Mouse (Mus musculus) heart, embryonic 15.5 days (tissue): ENCODE results near the gene B3gnt3. TPM values are rescaled to one million over a fixed set of nuclear protein-coding genes. Genes with fewer than 3 reads are reported as not detected.
"Not testable (repeated sequence)": the region's sequence is repeated elsewhere in the genome, so short reads cannot be mapped to it uniquely, and the experiment has no call there.

ENCODE experiments used
- ATAC-seq: fragments of 200-750 bp; cut with Nextera tagmentation; replicated peaks from 2 replicates; pipeline ENCODE4 v1.8.0; 2017; ENCODE audit warnings: low read depth, moderate TSS enrichment; ENCODE audit not compliant: insufficient number of reproducible peaks, insufficient read depth, low FRiP score
- H3K27ac ChIP-seq: fragments of 300-500 bp; sonication (generic); 2 replicates; pipeline ENCODE4 v1.5.1; 2015; ENCODE audit warnings: mild to moderate bottlenecking, inconsistent platforms
- H3K27me3 ChIP-seq: fragments of 300-500 bp; sonication (generic); 2 replicates; pipeline ENCODE4 v1.6.1; 2015; ENCODE audit warnings: inconsistent platforms
- H3K36me3 ChIP-seq: fragments of 300-500 bp; sonication (generic); 2 replicates; pipeline ENCODE4 v1.6.1; 2015; ENCODE audit warnings: mild to moderate bottlenecking, inconsistent platforms
- H3K4me1 ChIP-seq: fragments of 300-500 bp; sonication (generic); replicated peaks from 2 replicates; pipeline ENCODE4 v1.6.1; 2015; ENCODE audit warnings: inconsistent platforms
- H3K4me2 ChIP-seq: fragments of 300-500 bp; sonication (generic); 2 replicates; pipeline ENCODE4 v1.6.1; 2015; ENCODE audit warnings: inconsistent platforms, mild to moderate bottlenecking, moderate library complexity
- H3K4me3 ChIP-seq: fragments of 300-500 bp; sonication (generic); 2 replicates; pipeline ENCODE4 v1.5.1; 2015; ENCODE audit warnings: mild to moderate bottlenecking, inconsistent platforms
- H3K9ac ChIP-seq: fragments of 300-500 bp; sonication (generic); 2 replicates; pipeline ENCODE4 v1.6.1; 2015; ENCODE audit warnings: mild to moderate bottlenecking, inconsistent platforms
- H3K9me3 ChIP-seq: fragments of 300-500 bp; sonication (generic); replicated peaks from 2 replicates; pipeline ENCODE4 v1.6.1; 2016; ENCODE audit warnings: inconsistent platforms
- WGBS: fragments of 180-500 bp; shearing (Covaris S2); methylation state at CpG from one replicate; pipeline ENCODE4 v1.1.7; 2015; ENCODE audit warnings: mixed read lengths; 5-methylcytosine and 5-hydroxymethylcytosine counted together
- polyA plus RNA-seq: library from polyadenylated mRNA; unstranded; fragments of >200 nt; fragmentation: Nextera tagmentation; extraction: Ambion mirVana; gene quantifications from 2 replicates; pipeline ENCODE4 v1.2.1, GENCODE M21; 2015

Gene B3gnt3
- 3.4 and 4.0 TPM in 2 replicates for polyA plus RNA-seq

GRCm38 (mm10) chr8:71701414-71702086 is at the start of gene B3gnt3:
Gene B3gnt3, minus strand, starts transcription at chr8:71701789.
- 12% methylated on average over 34 of the region's 34 CpGs for WGBS
- ATAC-seq: no peak

GRCm38 (mm10) chr8:71749321-71750075 is 47.9 kb upstream of the B3gnt3 start:
- not testable (repeated sequence) for ATAC-seq, H3K9me3 ChIP-seq, H3K27me3 ChIP-seq, H3K4me2 ChIP-seq, H3K9ac ChIP-seq, H3K36me3 ChIP-seq, H3K27ac ChIP-seq, H3K4me3 ChIP-seq, H3K4me1 ChIP-seq
- WGBS: 77% methylated on average over 6 of the region's 6 CpGs

More at GRCm38 (mm10) chr8:71701414-71702086, at the start of gene B3gnt3:
- Histone ChIP-seq H3K4me3 (peak within 1 kb of the TSS; percentile 43), H3K27me3 (peaks cover 67% of the 10 kb centered on the region), H3K4me2 (peak within 1 kb of the TSS; percentile 66), H3K9me3 (no peaks in the 10 kb centered on the region), H3K27ac (no peak within 1 kb of the TSS), H3K36me3 (no peaks in the 10 kb centered on the region), H3K4me1 (peaks cover 11% of the 10 kb centered on the region), H3K9ac (peak within 1 kb of the TSS; percentile 22; the same call in 1 of the 2 replicates)

- not testable (repeated sequence) for H3K27ac ChIP-seq, H3K9ac ChIP-seq, H3K4me3 ChIP-seq, H3K36me3 ChIP-seq, ATAC-seq, H3K4me1 ChIP-seq, H3K4me2 ChIP-seq, H3K9me3 ChIP-seq, H3K27me3 ChIP-seq
These were observed 45.5 kb upstream of the B3gnt3 start for GRCm38 (mm10) chr8:71747082-71747481.

- no peaks in the 10 kb centered on the region for H3K9me3 ChIP-seq
- no peak overlapping the region for H3K4me2 ChIP-seq
- ATAC-seq: no peak
- H3K4me1 ChIP-seq: peaks cover 6% of the 10 kb centered on the region; the same call in 1 of the 2 replicates
- H3K9ac ChIP-seq: no peak overlapping the region
- no peak overlapping the region for H3K4me3 ChIP-seq
- 57% methylated on average over 1 of the region's 1 CpGs for WGBS
- H3K27ac ChIP-seq: no peak overlapping the region
- H3K36me3 ChIP-seq: no peaks in the 10 kb centered on the region
- peaks cover 3% of the 10 kb centered on the region; the same call in 1 of the 2 replicates for H3K27me3 ChIP-seq
These were observed 43.7 kb upstream of the B3gnt3 start for GRCm38 (mm10) chr8:71745322-71745721.

- 67% methylated on average over 2 of the region's 2 CpGs for WGBS
- ATAC-seq: no peak
- no peak overlapping the region for H3K4me3 ChIP-seq
- peaks cover 6% of the 10 kb centered on the region; the same call in 1 of the 2 replicates for H3K4me1 ChIP-seq
- no peaks in the 10 kb centered on the region for H3K9me3 ChIP-seq
- peaks cover 3% of the 10 kb centered on the region; the same call in 1 of the 2 replicates for H3K27me3 ChIP-seq
- no peak overlapping the region for H3K4me2 ChIP-seq
- H3K36me3 ChIP-seq: no peaks in the 10 kb centered on the region
- no peak overlapping the region for H3K27ac ChIP-seq
- H3K9ac ChIP-seq: no peak overlapping the region
These were observed 41.2 kb upstream of the B3gnt3 start for GRCm38 (mm10) chr8:71742783-71743182.

- no peak overlapping the region for H3K9ac ChIP-seq
- peak overlapping the region; percentile 16 for H3K4me3 ChIP-seq
- H3K4me2 ChIP-seq: peak overlapping the region; percentile 53
- no peak; the same call in 1 of the 2 replicates for ATAC-seq
- peaks cover 6% of the 10 kb centered on the region; the same call in 1 of the 2 replicates for H3K4me1 ChIP-seq
- H3K36me3 ChIP-seq: no peaks in the 10 kb centered on the region
- H3K27me3 ChIP-seq: peaks cover 3% of the 10 kb centered on the region; the same call in 1 of the 2 replicates
- 10% methylated on average over 19 of the region's 19 CpGs for whole genome bisulfite sequencing
- no peaks in the 10 kb centered on the region for H3K9me3 ChIP-seq
- no peak overlapping the region for H3K27ac ChIP-seq
These were observed 40.1 kb upstream of the B3gnt3 start for GRCm38 (mm10) chr8:71741687-71742114.

- Histone ChIP-seq H3K4me2 (peak overlapping the region; percentile 53), H3K4me3 (no peak overlapping the region), H3K36me3 (no peaks in the 10 kb centered on the region), H3K27ac (no peak overlapping the region), H3K9me3 (no peaks in the 10 kb centered on the region), H3K4me1 (peaks cover 6% of the 10 kb centered on the region; the same call in 1 of the 2 replicates), H3K9ac (no peak overlapping the region), H3K27me3 (peaks cover 3% of the 10 kb centered on the region; the same call in 1 of the 2 replicates)
- 27% methylated on average over 3 of the region's 3 CpGs for WGBS
- ATAC-seq: no peak
These were observed 39.6 kb upstream of the B3gnt3 start for GRCm38 (mm10) chr8:71741226-71741625.

GRCm38 (mm10) chr8:71738316-71738715 is 36.7 kb upstream of the B3gnt3 start:
- H3K9me3 ChIP-seq, ATAC-seq, H3K4me3 ChIP-seq, H3K36me3 ChIP-seq, H3K4me1 ChIP-seq, H3K27me3 ChIP-seq, H3K27ac ChIP-seq, H3K9ac ChIP-seq, H3K4me2 ChIP-seq: not testable (repeated sequence)

GRCm38 (mm10) chr8:71731652-71732230 is 30.2 kb upstream of the B3gnt3 start:
- H3K9me3 ChIP-seq: no peaks in the 10 kb centered on the region
- peaks cover 10% of the 10 kb centered on the region for H3K4me1 ChIP-seq
- H3K4me2 ChIP-seq: no peak overlapping the region
- no peaks in the 10 kb centered on the region for H3K36me3 ChIP-seq
- 36% methylated on average over 3 of the region's 3 CpGs for WGBS
- no peak; the same call in 1 of the 2 replicates for ATAC-seq
- H3K9ac ChIP-seq: no peak overlapping the region
- H3K27me3 ChIP-seq: peaks cover 25% of the 10 kb centered on the region
- no peak overlapping the region for H3K27ac ChIP-seq
- H3K4me3 ChIP-seq: no peak overlapping the region

- WGBS: 3% methylated on average over 15 of the region's 16 CpGs
- Histone ChIP-seq H3K9me3 (no peaks in the 10 kb centered on the region), H3K27me3 (peaks cover 48% of the 10 kb centered on the region), H3K4me1 (peaks cover 18% of the 10 kb centered on the region), H3K27ac (no peak overlapping the region), H3K36me3 (no peaks in the 10 kb centered on the region), H3K9ac (no peak overlapping the region), H3K4me3 (peak overlapping the region; percentile 28), H3K4me2 (peak overlapping the region; percentile 58)
- ATAC-seq: no peak
These were observed 27.4 kb upstream of the B3gnt3 start for GRCm38 (mm10) chr8:71728826-71729620.
